Mouse (Mus musculus) kidney, adult 2 months (tissue): Measurements from ENCODE around the gene Rbbp6.

Experiments used
- CTCF ChIP-seq: fragments of 200-500 bp; conservative IDR thresholded peaks from 2 replicates; pipeline ENCODE4 v1.5.1; 2011; ENCODE audit warnings: low read depth, mild to moderate bottlenecking, control low read depth, low read length, moderate library complexity, mixed read lengths; ENCODE audit not compliant: insufficient read depth, insufficient read length
- POLR2A ChIP-seq: fragments of 200-500 bp; IDR thresholded peaks from one replicate; pipeline ENCODE4 v1.6.1; 2011; ENCODE audit warnings: low read depth, low read length, control low read depth

DNA sequence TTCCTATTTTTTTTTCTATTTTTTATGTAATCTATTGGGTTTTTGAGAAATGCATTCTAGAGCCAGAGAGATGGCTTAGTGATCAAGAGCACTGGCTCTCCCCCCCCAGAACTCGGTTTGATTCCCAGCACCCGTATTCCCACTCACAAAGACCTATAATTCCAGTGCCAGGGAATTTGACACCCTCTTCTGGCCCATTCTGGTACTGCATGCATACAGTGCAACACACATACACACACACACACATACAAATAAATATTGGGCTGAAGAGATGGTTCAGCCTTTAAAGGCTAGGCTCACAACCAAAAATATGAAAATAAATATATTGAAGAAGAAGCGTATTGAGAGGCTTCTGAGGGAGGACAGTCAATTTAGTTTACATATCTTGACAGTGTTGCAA lies 79.7 kb downstream of the Rbbp6 start:
- no peak for TF ChIP-seq POLR2A
- TF ChIP-seq CTCF: no peak
